Mouse (Mus musculus): ENCODE data around the gene 4931423N10Rik. TPM values are rescaled to one million over a fixed set of nuclear protein-coding genes. Genes with fewer than 3 reads are reported as not detected.
"Not testable (repeated sequence)": the region's sequence is repeated elsewhere in the genome, so short reads cannot be mapped to it uniquely, and the experiment has no call there.

Gene 4931423N10Rik
- total and polyA plus RNA-seq, 2 experiments from 2014 or later: not detected

- Histone ChIP-seq H3K4me2 (ENCODE audit: low read depth, low read length) (no peak overlapping the region), H3K27me3 (ENCODE audit: control insufficient read depth, insufficient read depth, low read length) (no peaks in the 10 kb centered on the region), H3K4me1 (ENCODE audit: control insufficient read depth, insufficient read depth) (no peaks in the 10 kb centered on the region), H3K36me3 (replicated peaks; ENCODE audit: control insufficient read depth, insufficient read depth, low read length) (no peaks in the 10 kb centered on the region), H3K4me3 (ENCODE audit: low read depth, low read length) (no peak overlapping the region), H3K27ac (ENCODE audit: low read depth) (no peak overlapping the region), H3K9ac (replicated peaks; ENCODE audit: low read depth, low read length) (no peak overlapping the region), H3K9me3 (replicated peaks; ENCODE audit: control insufficient read depth, low read length) (no peaks in the 10 kb centered on the region)
- 62% methylated on average over 5 of the region's 5 CpGs for WGBS
- ATAC-seq (ENCODE audit: insufficient read depth, low read depth) (no peak), DNase-seq (ENCODE audit: low spot score) (no peak)
- TF ChIP-seq CTCF (IDR thresholded peaks at IDR 0.05; ENCODE audit: low read depth) (no peak), EP300 (IDR thresholded peaks at IDR 0.05; ENCODE audit: low read depth) (no peak)
Observed at GRCm38 (mm10) chr2:23213661-23214060, 6.4 kb downstream of the 4931423N10Rik start.

GRCm38 (mm10) chr2:23225199-23225598 is 17.9 kb downstream of the 4931423N10Rik start:
- no peak for ATAC-seq (ENCODE audit: insufficient read depth, low read depth)

GRCm38 (mm10) chr2:23228463-23228862 is 21.2 kb downstream of the 4931423N10Rik start:
- H3K27me3 ChIP-seq (ENCODE audit: control insufficient read depth, insufficient read depth, low read length): no peaks in the 10 kb centered on the region
- no peak overlapping the region for H3K27ac ChIP-seq (ENCODE audit: low read depth)
- TF ChIP-seq EP300 (IDR thresholded peaks at IDR 0.05; ENCODE audit: low read depth) (no peak), CTCF (IDR thresholded peaks at IDR 0.05; ENCODE audit: low read depth) (no peak)
- ATAC-seq (ENCODE audit: insufficient read depth, low read depth) (no peak), DNase-seq (ENCODE audit: low spot score) (no peak)
- no peaks in the 10 kb centered on the region for H3K36me3 ChIP-seq (replicated peaks; ENCODE audit: control insufficient read depth, insufficient read depth, low read length)
- H3K9me3 ChIP-seq (replicated peaks; ENCODE audit: control insufficient read depth, low read length): no peaks in the 10 kb centered on the region
- no peaks in the 10 kb centered on the region for H3K4me1 ChIP-seq (ENCODE audit: control insufficient read depth, insufficient read depth)
- no peak overlapping the region for H3K4me3 ChIP-seq (ENCODE audit: low read depth, low read length)
- H3K4me2 ChIP-seq (ENCODE audit: low read depth, low read length): no peak overlapping the region
- no peak overlapping the region for H3K9ac ChIP-seq (replicated peaks; ENCODE audit: low read depth, low read length)
- WGBS: 70% methylated on average over 2 of the region's 2 CpGs

More at GRCm38 (mm10) chr2:23225199-23225598, 17.9 kb downstream of the 4931423N10Rik start:
- Histone ChIP-seq H3K36me3 (replicated peaks; ENCODE audit: control insufficient read depth, insufficient read depth, low read length) (no peaks in the 10 kb centered on the region), H3K27ac (ENCODE audit: low read depth) (no peak overlapping the region), H3K9ac (replicated peaks; ENCODE audit: low read depth, low read length) (no peak overlapping the region), H3K27me3 (ENCODE audit: control insufficient read depth, insufficient read depth, low read length) (no peaks in the 10 kb centered on the region), H3K4me2 (ENCODE audit: low read depth, low read length) (no peak overlapping the region), H3K4me3 (ENCODE audit: low read depth, low read length) (no peak overlapping the region), H3K4me1 (ENCODE audit: control insufficient read depth, insufficient read depth) (no peaks in the 10 kb centered on the region), H3K9me3 (replicated peaks; ENCODE audit: control insufficient read depth, low read length) (no peaks in the 10 kb centered on the region)
- WGBS: 66% methylated on average over 6 of the region's 7 CpGs
- no peak for TF ChIP-seq CTCF (IDR thresholded peaks at IDR 0.05; ENCODE audit: low read depth)
- no peak for TF ChIP-seq EP300 (IDR thresholded peaks at IDR 0.05; ENCODE audit: low read depth)
- DNase-seq (ENCODE audit: low spot score): no peak

GRCm38 (mm10) chr2:23234065-23234773 is 26.9 kb downstream of the 4931423N10Rik start:
- Histone ChIP-seq H3K36me3 (replicated peaks; ENCODE audit: control insufficient read depth, insufficient read depth, low read length) (no peaks in the 10 kb centered on the region), H3K9me3 (replicated peaks; ENCODE audit: control insufficient read depth, low read length) (no peaks in the 10 kb centered on the region), H3K9ac (replicated peaks; ENCODE audit: low read depth, low read length) (peak overlapping the region; percentile 34; the same call in 1 of the 2 replicates), H3K4me3 (ENCODE audit: low read depth, low read length) (peak overlapping the region; percentile 48), H3K27ac (ENCODE audit: low read depth) (no peak overlapping the region), H3K4me1 (ENCODE audit: control insufficient read depth, insufficient read depth) (no peaks in the 10 kb centered on the region), H3K27me3 (ENCODE audit: control insufficient read depth, insufficient read depth, low read length) (peaks cover 8% of the 10 kb centered on the region; the same call in 1 of the 2 replicates), H3K4me2 (ENCODE audit: low read depth, low read length) (peak overlapping the region; percentile 76)
- WGBS: 1% methylated on average over 31 of the region's 50 CpGs
- TF ChIP-seq EP300 (IDR thresholded peaks at IDR 0.05; ENCODE audit: low read depth) (no peak), CTCF (IDR thresholded peaks at IDR 0.05; ENCODE audit: low read depth) (no peak)
- DNase-seq (ENCODE audit: low spot score) (no peak), ATAC-seq (ENCODE audit: insufficient read depth, low read depth) (no peak)

GRCm38 (mm10) chr2:23290991-23291390 is 83.7 kb downstream of the 4931423N10Rik start:
- not testable (repeated sequence) for DNase-seq (ENCODE audit: low spot score); ATAC-seq (ENCODE audit: insufficient read depth, low read depth); H3K9ac ChIP-seq (replicated peaks; ENCODE audit: low read depth, low read length); H3K9me3 ChIP-seq (replicated peaks; ENCODE audit: control insufficient read depth, low read length); H3K27ac ChIP-seq (ENCODE audit: low read depth); H3K27me3 ChIP-seq (ENCODE audit: control insufficient read depth, insufficient read depth, low read length); H3K4me1 ChIP-seq (ENCODE audit: control insufficient read depth, insufficient read depth); H3K4me2 ChIP-seq (ENCODE audit: low read depth, low read length); H3K4me3 ChIP-seq (ENCODE audit: low read depth, low read length); H3K36me3 ChIP-seq (replicated peaks; ENCODE audit: control insufficient read depth, insufficient read depth, low read length)
- WGBS: 42% methylated on average over 19 of the region's 19 CpGs

- TF ChIP-seq CTCF (IDR thresholded peaks at IDR 0.05; ENCODE audit: low read depth) (0 out of 2 replicates have a peak, but pooled peaks have one; percentile 4), EP300 (IDR thresholded peaks at IDR 0.05; ENCODE audit: low read depth) (no peak)
- Histone ChIP-seq H3K9me3 (replicated peaks; ENCODE audit: control insufficient read depth, low read length) (no peaks in the 10 kb centered on the region), H3K4me2 (ENCODE audit: low read depth, low read length) (no peak overlapping the region), H3K27me3 (ENCODE audit: control insufficient read depth, insufficient read depth, low read length) (no peaks in the 10 kb centered on the region), H3K9ac (replicated peaks; ENCODE audit: low read depth, low read length) (no peak overlapping the region), H3K36me3 (replicated peaks; ENCODE audit: control insufficient read depth, insufficient read depth, low read length) (no peaks in the 10 kb centered on the region), H3K4me1 (ENCODE audit: control insufficient read depth, insufficient read depth) (no peaks in the 10 kb centered on the region), H3K27ac (ENCODE audit: low read depth) (no peak overlapping the region), H3K4me3 (ENCODE audit: low read depth, low read length) (no peak overlapping the region)
- DNase-seq (ENCODE audit: low spot score) (no peak), ATAC-seq (ENCODE audit: insufficient read depth, low read depth) (no peak)
- WGBS: 6% methylated on average over 1 of the region's 1 CpGs
Observed at GRCm38 (mm10) chr2:23314869-23315268, 107.6 kb downstream of the 4931423N10Rik start.

Other genes starting within 250 kb of the 4931423N10Rik start
- gene Abi1, start 167.2 kb upstream of the 4931423N10Rik start, total RNA-seq (2014; rRNA removed; ENCODE audit: low replicate concordance): 52.7 and 82.4 TPM in 2 replicates
- gene Abi1, start 167.2 kb upstream of the 4931423N10Rik start, polyA plus RNA-seq (2015; fragmentation: Nextera tagmentation; extraction: Ambion mirVana): 18.0 and 19.2 TPM in 2 replicates
- 6.8 and 15.5 TPM in 2 replicates for gene Acbd5, start 139.3 kb upstream of the 4931423N10Rik start, total RNA-seq (2014; rRNA removed; ENCODE audit: low replicate concordance)
- gene Acbd5, start 139.3 kb upstream of the 4931423N10Rik start, polyA plus RNA-seq (2015; fragmentation: Nextera tagmentation; extraction: Ambion mirVana): 21.5 and 22.2 TPM in 2 replicates
- gene Mastl, start 51.5 kb upstream of the 4931423N10Rik start, total RNA-seq (2014; rRNA removed; ENCODE audit: low replicate concordance): 4.9 and 11.1 TPM in 2 replicates
- 2.7 and 3.4 TPM in 2 replicates for gene Mastl, start 51.5 kb upstream of the 4931423N10Rik start, polyA plus RNA-seq (2015; fragmentation: Nextera tagmentation; extraction: Ambion mirVana)
- gene Yme1l1, start 51.1 kb upstream of the 4931423N10Rik start, total RNA-seq (2014; rRNA removed; ENCODE audit: low replicate concordance): 29.6 and 38.8 TPM in 2 replicates
- 35.4 and 36.6 TPM in 2 replicates for gene Yme1l1, start 51.1 kb upstream of the 4931423N10Rik start, polyA plus RNA-seq (2015; fragmentation: Nextera tagmentation; extraction: Ambion mirVana)
- gene Nxph2, start 113.8 kb downstream of the 4931423N10Rik start, total RNA-seq (2014; rRNA removed; ENCODE audit: low replicate concordance): not detected in 2 replicates
- not detected in 2 replicates for gene Nxph2, start 113.8 kb downstream of the 4931423N10Rik start, polyA plus RNA-seq (2015; fragmentation: Nextera tagmentation; extraction: Ambion mirVana)

All from heart, postnatal 0 days (tissue).